Mouse (Mus musculus): ENCODE measurements around the gene Cish. TPM values are rescaled to one million over a fixed set of nuclear protein-coding genes. Genes with fewer than 3 reads are reported as not detected.

Cish gene
- total RNA-seq, 2 experiments from 2014 or later = 25.7 to 113 TPM

DNA sequence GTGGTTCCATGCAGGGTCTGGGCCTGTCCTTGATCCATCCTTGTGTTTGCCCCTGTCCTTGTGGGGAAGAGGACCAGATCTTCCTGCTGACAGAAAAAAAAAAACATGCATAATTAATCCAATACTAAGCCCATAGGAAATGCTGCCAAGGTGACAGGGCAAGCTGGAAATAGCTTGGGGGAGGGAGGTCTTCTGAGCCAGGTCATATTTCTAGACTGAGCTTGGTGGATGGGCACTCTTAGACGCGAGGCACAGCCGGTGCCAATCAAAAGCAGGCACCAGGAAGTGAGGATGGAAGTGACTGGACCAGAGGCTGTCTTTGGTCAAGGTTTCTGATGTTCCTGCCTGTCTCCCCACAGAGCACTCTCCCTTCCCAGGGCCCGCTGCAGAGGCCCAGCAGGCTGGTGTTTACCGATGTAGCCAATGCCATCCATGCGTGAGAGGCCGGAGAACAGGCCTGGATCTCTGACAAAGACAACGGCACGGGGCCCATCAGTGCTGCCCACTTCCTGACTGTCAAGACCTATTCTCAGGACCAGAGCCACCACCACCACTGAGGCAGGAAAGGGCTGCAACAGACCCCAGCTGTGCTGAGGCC is 51.9 kb downstream of the Cish start:
- peak; percentile 72 for DNase-seq
- no peak for TF ChIP-seq CTCF (IDR thresholded peaks at IDR 0.05)

DNA sequence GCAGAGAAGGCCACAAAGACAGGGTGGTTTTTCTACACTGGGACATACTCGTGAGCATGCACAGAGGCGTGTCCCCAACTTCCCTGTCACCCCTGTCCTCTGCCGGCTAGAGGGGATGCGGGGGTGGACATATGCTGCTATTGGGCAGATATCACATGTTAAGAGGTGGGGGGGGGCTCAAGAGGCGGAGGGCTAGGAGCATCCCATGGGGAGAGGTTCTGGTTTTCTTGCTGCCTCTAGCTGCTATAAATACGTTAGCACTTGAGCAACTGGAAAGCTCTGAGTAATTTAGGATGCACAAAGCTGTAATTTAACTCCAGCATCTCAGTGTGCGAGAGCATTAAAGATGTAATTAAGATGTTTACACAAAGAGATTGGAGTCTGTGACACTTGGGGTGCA is 53.5 kb downstream of the Cish start:
- TF ChIP-seq CTCF (IDR thresholded peaks at IDR 0.05) = no peak
- no peak overlapping the region for H3K4me3 ChIP-seq
- H3K27ac ChIP-seq = no peak overlapping the region
- intact Hi-C loops (cut with DNase I) = no loop called here
- no peak for DNase-seq

More for the DNA sequence above, 51.9 kb downstream of the Cish start:
- peak overlapping the region; percentile 75 for H3K27ac ChIP-seq
- H3K4me3 ChIP-seq = peak overlapping the region; percentile 36
- intact Hi-C loops (cut with DNase I) = no loop called here

Other genes starting within 250 kb of the Cish start
- not detected for gene Dock3, start 64.1 kb upstream of the Cish start, total RNA-seq (2021)
- gene Mapkapk3, start 6.1 kb upstream of the Cish start, total RNA-seq (2021) = 10 to 100 TPM; 32.6 to 48.1 TPM
- gene Hemk1, start 42.3 kb downstream of the Cish start, total RNA-seq (2021) = 10 to 100 TPM; 11.6 to 14.4 TPM
- 10 to 100 TPM; 37.9 to 49.6 TPM for gene 6430571L13Rik, start 44.6 kb downstream of the Cish start, total RNA-seq (2021)
- gene Cacna2d2, start 103.6 kb downstream of the Cish start, total RNA-seq (2021) = under 1 TPM; 0.28 to 0.73 TPM
- gene Tmem115, start 237.9 kb downstream of the Cish start, total RNA-seq (2021) = 10 to 100 TPM; 16.6 to 17.3 TPM
- 1 to 10 TPM; 3.1 TPM for gene Cyb561d2, start 246.2 kb downstream of the Cish start, total RNA-seq (2021)
- gene Nprl2, start 246.2 kb downstream of the Cish start, total RNA-seq (2021) = 10 to 100 TPM in 1 of 2 experiments, 1 to 10 TPM in 1; 9.7 to 11.5 TPM